Mouse (Mus musculus): ENCODE measurements around the gene Rnf182. TPM values are rescaled to one million over a fixed set of nuclear protein-coding genes. Genes with fewer than 3 reads are reported as not detected.

Gene Rnf182
- 30.4 and 37.3 TPM in 2 replicates for polyA plus RNA-seq (2015; fragmentation: Nextera tagmentation; extraction: Ambion mirVana)

GRCm38 (mm10) chr13:43615577-43616254, at the start of gene Rnf182:
Gene Rnf182, plus strand, starts transcription at chr13:43615710.
- peaks cover 36% of the 10 kb centered on the region for H3K4me1 ChIP-seq (replicated peaks)
- peak within 1 kb of the TSS; percentile 77 for H3K4me2 ChIP-seq
- no peaks in the 10 kb centered on the region for H3K36me3 ChIP-seq
- H3K27ac ChIP-seq (replicated peaks): peak within 1 kb of the TSS; percentile 76
- peak within 1 kb of the TSS; percentile 82 for H3K4me3 ChIP-seq
- under 1% methylated on average over 56 of the region's 58 CpGs for WGBS
- peak within 1 kb of the TSS; percentile 85 for H3K9ac ChIP-seq
- no peaks in the 10 kb centered on the region for H3K27me3 ChIP-seq
- ATAC-seq (ENCODE audit: low FRiP score, low read depth): peak; percentile 95
- no peaks in the 10 kb centered on the region for H3K9me3 ChIP-seq

GRCm38 (mm10) chr13:43566184-43566583, 49.3 kb upstream of the Rnf182 start:
- H3K27ac ChIP-seq (replicated peaks): no peak overlapping the region
- H3K4me1 ChIP-seq (replicated peaks): 0 out of 2 replicates have a peak, but pooled peaks cover 6% of the 10 kb centered on the region
- H3K9me3 ChIP-seq: no peaks in the 10 kb centered on the region
- H3K4me2 ChIP-seq: no peak overlapping the region
- no peak overlapping the region for H3K4me3 ChIP-seq
- 89% methylated on average over 8 of the region's 8 CpGs for WGBS
- H3K27me3 ChIP-seq: 0 out of 2 replicates have a peak, but pooled peaks cover 2% of the 10 kb centered on the region
- ATAC-seq (ENCODE audit: low FRiP score, low read depth): no peak
- no peaks in the 10 kb centered on the region for H3K36me3 ChIP-seq
- no peak overlapping the region for H3K9ac ChIP-seq

- Histone ChIP-seq H3K4me2 (no peak overlapping the region), H3K9ac (no peak overlapping the region), H3K4me3 (no peak overlapping the region), H3K27ac (replicated peaks) (no peak overlapping the region; the same call in 1 of the 2 replicates), H3K27me3 (0 out of 2 replicates have a peak, but pooled peaks cover 2% of the 10 kb centered on the region), H3K9me3 (no peaks in the 10 kb centered on the region), H3K36me3 (no peaks in the 10 kb centered on the region), H3K4me1 (replicated peaks) (0 out of 2 replicates have a peak, but pooled peaks cover 6% of the 10 kb centered on the region)
- 69% methylated on average over 24 of the region's 25 CpGs for WGBS
- ATAC-seq (ENCODE audit: low FRiP score, low read depth): no peak
Observed at GRCm38 (mm10) chr13:43567141-43567891, 48.2 kb upstream of the Rnf182 start.

DNA sequence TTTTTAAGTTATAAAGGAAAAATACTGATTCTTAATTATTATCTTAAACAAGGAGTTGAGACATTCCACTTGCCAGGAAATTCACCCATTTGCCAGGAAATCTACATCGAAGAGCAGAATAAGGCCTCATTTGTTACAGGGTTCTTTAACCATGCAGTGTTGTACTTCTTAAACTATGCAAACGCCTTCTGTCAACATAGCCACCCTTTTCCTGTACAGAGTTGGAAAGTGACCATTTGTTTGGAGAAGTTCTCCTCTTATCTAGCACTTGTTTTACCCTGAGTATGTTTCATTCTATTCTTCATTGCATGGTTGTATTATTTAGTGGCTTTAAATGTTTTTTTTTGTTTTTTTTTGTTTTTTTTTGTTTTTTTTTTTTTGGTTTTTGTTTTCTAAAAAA, 41.5 kb upstream of the Rnf182 start:
- Histone ChIP-seq H3K4me2 (no peak overlapping the region), H3K36me3 (no peaks in the 10 kb centered on the region), H3K27me3 (no peaks in the 10 kb centered on the region), H3K4me3 (no peak overlapping the region), H3K9me3 (no peaks in the 10 kb centered on the region), H3K27ac (replicated peaks) (no peak overlapping the region), H3K9ac (no peak overlapping the region), H3K4me1 (replicated peaks) (no peaks in the 10 kb centered on the region)
- no peak for ATAC-seq (ENCODE audit: low FRiP score, low read depth)
- WGBS: 77% methylated on average over 2 of the region's 2 CpGs

- Histone ChIP-seq H3K4me1 (replicated peaks) (no peaks in the 10 kb centered on the region), H3K27me3 (no peaks in the 10 kb centered on the region), H3K36me3 (no peaks in the 10 kb centered on the region), H3K4me3 (no peak overlapping the region), H3K27ac (replicated peaks) (no peak overlapping the region), H3K9ac (no peak overlapping the region), H3K9me3 (no peaks in the 10 kb centered on the region), H3K4me2 (no peak overlapping the region)
- WGBS: 85% methylated on average over 5 of the region's 5 CpGs
- ATAC-seq (ENCODE audit: low FRiP score, low read depth): no peak
Observed at GRCm38 (mm10) chr13:43575431-43575830, 40.1 kb upstream of the Rnf182 start.

GRCm38 (mm10) chr13:43577254-43577653, 38.3 kb upstream of the Rnf182 start:
- Histone ChIP-seq H3K4me2 (no peak overlapping the region), H3K9me3 (no peaks in the 10 kb centered on the region), H3K4me3 (no peak overlapping the region), H3K27ac (replicated peaks) (no peak overlapping the region), H3K4me1 (replicated peaks) (no peaks in the 10 kb centered on the region), H3K27me3 (no peaks in the 10 kb centered on the region), H3K9ac (no peak overlapping the region), H3K36me3 (no peaks in the 10 kb centered on the region)
- 70% methylated on average over 5 of the region's 5 CpGs for WGBS
- no peak for ATAC-seq (ENCODE audit: low FRiP score, low read depth)

GRCm38 (mm10) chr13:43577766-43578165, 37.7 kb upstream of the Rnf182 start:
- no peaks in the 10 kb centered on the region for H3K4me1 ChIP-seq (replicated peaks)
- H3K27me3 ChIP-seq: no peaks in the 10 kb centered on the region
- H3K36me3 ChIP-seq: no peaks in the 10 kb centered on the region
- ATAC-seq (ENCODE audit: low FRiP score, low read depth): no peak
- no peak overlapping the region for H3K27ac ChIP-seq (replicated peaks)
- H3K9ac ChIP-seq: no peak overlapping the region
- no peak overlapping the region for H3K4me2 ChIP-seq
- no peaks in the 10 kb centered on the region for H3K9me3 ChIP-seq
- no peak overlapping the region for H3K4me3 ChIP-seq
- 74% methylated on average over 12 of the region's 12 CpGs for WGBS

DNA sequence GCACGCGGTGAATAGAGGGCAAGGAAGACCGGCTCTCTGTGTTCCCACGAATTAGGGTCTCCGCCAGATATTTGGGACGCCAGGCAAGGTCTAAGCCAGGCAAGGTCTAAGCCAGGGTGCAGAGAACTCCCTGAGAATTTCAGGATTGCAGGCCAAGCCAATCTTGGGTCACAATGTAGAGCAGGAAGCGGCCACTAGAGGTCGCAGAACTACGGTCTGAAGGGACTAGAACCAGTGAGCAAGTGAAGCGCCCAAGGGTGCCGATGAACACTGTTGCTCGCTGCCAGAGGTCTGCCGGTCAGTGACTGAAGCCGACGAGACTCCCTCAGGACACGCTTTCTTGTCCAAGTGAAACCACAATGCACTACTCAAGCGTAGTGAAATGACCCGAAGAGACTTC, 35.8 kb upstream of the Rnf182 start:
- H3K36me3 ChIP-seq: no peaks in the 10 kb centered on the region
- no peaks in the 10 kb centered on the region for H3K9me3 ChIP-seq
- ATAC-seq (ENCODE audit: low FRiP score, low read depth): no peak
- H3K4me3 ChIP-seq: no peak overlapping the region
- no peaks in the 10 kb centered on the region for H3K27me3 ChIP-seq
- no peak overlapping the region for H3K27ac ChIP-seq (replicated peaks)
- 26% methylated on average over 18 of the region's 18 CpGs for WGBS
- no peaks in the 10 kb centered on the region for H3K4me1 ChIP-seq (replicated peaks)
- H3K4me2 ChIP-seq: no peak overlapping the region
- H3K9ac ChIP-seq: no peak overlapping the region

GRCm38 (mm10) chr13:43580661-43581060, 34.8 kb upstream of the Rnf182 start:
- no peak for ATAC-seq (ENCODE audit: low FRiP score, low read depth)
- H3K9ac ChIP-seq: no peak overlapping the region
- no peaks in the 10 kb centered on the region for H3K9me3 ChIP-seq
- no peaks in the 10 kb centered on the region for H3K4me1 ChIP-seq (replicated peaks)
- WGBS: 94% methylated on average over 5 of the region's 5 CpGs
- H3K4me2 ChIP-seq: no peak overlapping the region
- no peak overlapping the region for H3K27ac ChIP-seq (replicated peaks)
- no peaks in the 10 kb centered on the region for H3K36me3 ChIP-seq
- H3K27me3 ChIP-seq: no peaks in the 10 kb centered on the region
- H3K4me3 ChIP-seq: no peak overlapping the region

DNA sequence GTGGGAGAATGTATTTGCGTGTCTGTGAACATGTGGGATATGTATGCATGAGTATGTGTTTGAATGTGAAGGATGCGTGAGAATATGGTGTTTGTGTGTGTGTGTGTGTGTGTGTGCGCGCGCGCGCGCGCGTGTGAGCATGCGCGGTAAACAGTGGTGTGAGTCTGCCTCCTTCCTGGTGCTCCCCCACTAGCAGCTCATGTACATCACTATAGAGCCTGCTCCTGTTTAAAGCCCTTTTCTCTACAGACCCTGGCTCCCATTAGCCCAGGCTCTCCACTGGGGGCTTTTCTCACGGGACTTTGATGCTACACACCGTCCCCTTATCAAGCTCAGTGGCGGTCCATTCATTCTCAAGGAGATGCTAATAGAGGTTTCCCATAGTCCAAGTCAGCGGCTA, 32.5 kb upstream of the Rnf182 start:
- 34% methylated on average over 16 of the region's 16 CpGs for WGBS
- peak overlapping the region; percentile 45 for H3K4me2 ChIP-seq
- H3K27me3 ChIP-seq: no peaks in the 10 kb centered on the region
- H3K36me3 ChIP-seq: no peaks in the 10 kb centered on the region
- 0 out of 2 replicates have a peak overlapping the region, but pooled peaks have one; percentile 35 for H3K27ac ChIP-seq (replicated peaks)
- H3K9ac ChIP-seq: no peak overlapping the region
- no peak for ATAC-seq (ENCODE audit: low FRiP score, low read depth)
- H3K4me3 ChIP-seq: peak overlapping the region; percentile 20; the same call in 1 of the 2 replicates
- no peaks in the 10 kb centered on the region for H3K4me1 ChIP-seq (replicated peaks)
- no peaks in the 10 kb centered on the region for H3K9me3 ChIP-seq

GRCm38 (mm10) chr13:43583504-43583903, 32.0 kb upstream of the Rnf182 start:
- H3K4me1 ChIP-seq (replicated peaks): no peaks in the 10 kb centered on the region
- no peaks in the 10 kb centered on the region for H3K36me3 ChIP-seq
- no peaks in the 10 kb centered on the region for H3K27me3 ChIP-seq
- H3K4me3 ChIP-seq: no peak overlapping the region
- no peak overlapping the region for H3K27ac ChIP-seq (replicated peaks)
- peak overlapping the region; percentile 45 for H3K4me2 ChIP-seq
- ATAC-seq (ENCODE audit: low FRiP score, low read depth): no peak
- H3K9me3 ChIP-seq: no peaks in the 10 kb centered on the region
- H3K9ac ChIP-seq: no peak overlapping the region
- WGBS: 59% methylated on average over 8 of the region's 8 CpGs

DNA sequence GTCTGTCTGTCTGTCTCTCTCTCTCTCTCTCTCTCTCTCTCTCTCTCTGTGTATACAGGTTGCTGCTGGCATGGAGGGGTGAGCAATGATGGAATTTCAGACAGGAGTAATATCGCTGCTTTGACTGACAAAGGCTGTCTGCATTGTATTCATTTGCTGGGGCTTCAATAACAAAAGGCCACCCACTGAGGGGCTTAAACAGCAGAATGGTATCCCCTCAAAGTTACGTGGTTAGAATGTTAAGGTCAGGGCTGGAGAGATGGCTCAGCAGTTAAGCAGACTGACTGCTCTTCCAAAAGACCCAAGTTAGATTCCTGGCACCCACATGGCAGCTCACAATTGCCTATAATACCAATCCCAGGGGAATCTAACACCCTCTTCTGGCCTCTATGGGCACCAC, 30.2 kb upstream of the Rnf182 start:
- no peak overlapping the region for H3K4me3 ChIP-seq
- no peak for ATAC-seq (ENCODE audit: low FRiP score, low read depth)
- no peaks in the 10 kb centered on the region for H3K9me3 ChIP-seq
- H3K36me3 ChIP-seq: no peaks in the 10 kb centered on the region
- H3K9ac ChIP-seq: no peak overlapping the region
- no peak overlapping the region for H3K4me2 ChIP-seq
- no peaks in the 10 kb centered on the region for H3K27me3 ChIP-seq
- no peaks in the 10 kb centered on the region for H3K4me1 ChIP-seq (replicated peaks)
- no peak overlapping the region for H3K27ac ChIP-seq (replicated peaks)
- WGBS: 39% methylated on average over 2 of the region's 2 CpGs
